Mouse (Mus musculus) urinary bladder, postnatal 36 days (tissue): ENCODE data around the gene Ttc7b.

Experiments used
- DNase-seq, 2 experiments: peaks; one replicate each; pipeline ENCODE4 v3.0.0; 2022; ENCODE audit warnings: low spot score in 2 of 2, mixed read lengths in 1 of 2

Ttc7b gene

DNA sequence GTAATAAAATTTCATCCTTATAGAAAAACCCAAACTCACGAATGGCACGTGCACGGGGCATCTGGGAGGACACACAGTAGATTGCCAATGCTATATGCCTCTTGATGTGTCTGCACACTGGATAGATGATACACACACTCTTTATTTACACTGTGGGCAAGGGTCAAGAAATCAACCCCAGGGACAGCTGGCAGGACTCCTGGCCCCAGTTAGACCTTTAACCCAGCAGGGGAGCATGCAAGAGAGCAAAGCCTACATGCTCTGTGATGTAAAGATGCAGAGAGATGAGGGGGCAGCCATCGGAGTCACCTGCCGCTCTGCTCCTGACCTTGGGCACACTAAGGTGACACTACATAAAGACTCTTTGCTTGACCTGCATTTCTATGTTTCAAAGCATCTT lies 32.3 kb downstream of the Ttc7b start:
- no peak for DNase-seq

DNA sequence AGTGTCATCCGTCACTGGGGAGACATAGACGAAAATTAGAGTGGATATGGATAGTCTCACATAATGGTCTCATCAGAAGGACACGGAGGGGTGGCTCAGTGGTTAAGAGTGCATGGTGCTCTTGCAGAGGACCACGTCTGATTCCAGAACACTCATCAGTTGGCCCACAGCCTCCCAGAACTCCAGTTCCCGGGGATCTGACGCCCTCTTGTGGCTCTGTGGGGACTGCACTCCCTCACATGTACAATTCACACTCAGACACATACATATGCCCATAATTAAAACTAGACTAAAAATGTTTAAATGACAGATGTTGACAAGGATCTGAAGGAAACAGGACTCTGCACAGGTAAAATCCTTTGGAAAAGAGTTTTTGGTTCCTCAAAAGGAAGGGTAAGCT lies 34.4 kb downstream of the Ttc7b start:
- DNase-seq, result no peak

DNA sequence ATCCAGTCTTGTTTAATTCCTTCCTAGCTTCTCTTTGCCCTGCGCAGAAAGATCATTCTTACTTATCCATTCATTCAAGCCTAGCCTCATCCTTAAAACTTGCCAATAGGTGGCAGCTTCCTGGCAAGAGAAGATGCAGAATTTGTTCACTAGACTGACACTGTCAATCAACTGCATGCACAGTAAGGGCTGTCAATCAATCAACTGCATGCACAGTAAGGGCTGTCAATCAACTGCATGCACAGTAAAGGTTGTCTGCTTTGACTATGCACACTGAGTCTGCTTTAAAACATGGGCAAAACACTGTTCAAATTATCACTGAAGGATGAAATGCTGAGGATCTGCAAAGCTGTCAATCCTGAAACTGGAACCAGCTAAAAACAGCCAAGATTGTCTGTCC lies 37.6 kb downstream of the Ttc7b start:
- no peak for DNase-seq

DNA sequence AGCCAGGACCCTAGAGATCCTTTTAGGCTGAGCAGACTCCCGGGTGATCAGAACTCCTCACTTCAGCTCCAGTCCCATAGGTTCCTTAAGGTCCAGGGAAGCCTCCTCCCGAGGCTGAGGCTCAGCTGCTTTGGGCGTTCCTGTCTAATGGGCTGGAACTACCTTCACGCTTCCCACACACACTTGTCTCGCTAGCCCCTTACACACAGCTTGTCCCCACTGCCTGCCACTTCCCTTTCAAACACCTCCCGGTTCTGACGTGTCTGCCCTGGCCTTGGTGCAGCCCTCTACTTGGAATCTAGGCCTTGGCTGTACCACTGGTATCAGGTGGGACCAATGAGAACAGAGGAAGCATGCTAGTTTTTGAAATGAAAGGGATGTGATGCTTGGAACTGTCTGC lies 38.4 kb downstream of the Ttc7b start:
- no peak for DNase-seq

DNA sequence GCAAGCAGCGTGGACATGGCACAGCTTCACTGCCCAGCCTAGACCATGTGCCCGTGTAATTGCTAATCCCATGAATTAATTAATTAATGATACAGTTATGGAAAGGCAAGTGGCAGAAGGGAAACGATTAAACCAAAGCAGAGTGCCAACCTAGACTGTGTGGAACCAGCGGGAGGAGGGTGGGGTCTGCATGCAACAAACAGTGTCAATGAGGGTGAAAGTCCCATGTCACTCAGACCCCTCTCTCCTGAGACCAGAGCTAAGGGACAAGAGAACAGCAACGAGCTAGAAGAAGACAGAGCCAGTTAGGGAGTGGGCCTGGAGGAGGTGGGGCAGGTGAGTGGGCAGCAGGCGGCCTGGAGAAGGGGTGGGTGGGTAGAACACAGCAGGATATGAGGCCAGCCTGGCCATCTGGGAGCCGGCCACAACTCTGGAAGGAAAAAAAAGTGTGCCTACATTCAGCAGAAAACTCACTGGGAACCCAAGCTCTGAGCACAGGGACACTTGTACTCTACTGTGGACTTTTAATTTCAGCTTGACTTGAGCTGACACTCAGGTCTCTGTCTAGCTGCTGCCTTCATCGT lies 39.1 kb downstream of the Ttc7b start:
- no peak for DNase-seq

DNA sequence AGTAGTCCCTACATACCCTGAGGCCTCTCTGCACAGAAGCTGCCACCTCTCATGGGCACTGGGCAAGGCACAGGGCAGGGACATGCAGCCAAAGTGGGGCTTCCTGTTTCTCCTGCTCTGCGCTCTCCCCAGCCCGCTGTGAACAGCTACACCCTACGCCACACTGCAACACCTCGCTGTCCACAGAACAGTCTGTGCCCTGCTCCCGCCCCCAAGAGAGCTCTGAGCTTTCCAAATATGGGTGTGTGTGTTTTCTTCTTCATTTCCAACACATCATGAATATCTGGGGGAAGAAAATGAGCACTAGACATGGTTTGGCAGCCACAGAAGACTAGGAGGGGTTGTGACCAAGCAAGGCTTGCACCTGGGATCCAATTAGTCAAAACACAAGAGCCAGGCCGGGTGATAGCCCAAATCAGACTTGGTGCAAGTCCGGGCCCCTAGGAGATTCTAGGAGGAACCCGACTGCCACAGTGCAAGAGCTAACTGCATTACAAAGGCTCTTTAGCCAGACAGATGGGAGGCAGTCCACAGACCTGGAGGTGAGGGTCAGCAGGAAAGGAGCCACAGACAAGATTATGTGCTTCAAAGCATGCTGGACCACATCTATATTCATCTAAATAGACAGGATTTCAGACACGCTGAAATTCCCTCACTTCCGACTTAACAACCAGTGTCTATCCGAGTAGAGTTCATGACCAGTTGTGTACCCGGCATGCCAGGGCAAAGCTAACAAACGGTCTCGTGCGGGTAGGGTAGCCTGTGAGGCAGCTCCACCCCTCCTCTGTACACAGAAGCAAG lies 39.8 kb downstream of the Ttc7b start:
- peak in 1 of 2 experiments; percentile 32 for DNase-seq

DNA sequence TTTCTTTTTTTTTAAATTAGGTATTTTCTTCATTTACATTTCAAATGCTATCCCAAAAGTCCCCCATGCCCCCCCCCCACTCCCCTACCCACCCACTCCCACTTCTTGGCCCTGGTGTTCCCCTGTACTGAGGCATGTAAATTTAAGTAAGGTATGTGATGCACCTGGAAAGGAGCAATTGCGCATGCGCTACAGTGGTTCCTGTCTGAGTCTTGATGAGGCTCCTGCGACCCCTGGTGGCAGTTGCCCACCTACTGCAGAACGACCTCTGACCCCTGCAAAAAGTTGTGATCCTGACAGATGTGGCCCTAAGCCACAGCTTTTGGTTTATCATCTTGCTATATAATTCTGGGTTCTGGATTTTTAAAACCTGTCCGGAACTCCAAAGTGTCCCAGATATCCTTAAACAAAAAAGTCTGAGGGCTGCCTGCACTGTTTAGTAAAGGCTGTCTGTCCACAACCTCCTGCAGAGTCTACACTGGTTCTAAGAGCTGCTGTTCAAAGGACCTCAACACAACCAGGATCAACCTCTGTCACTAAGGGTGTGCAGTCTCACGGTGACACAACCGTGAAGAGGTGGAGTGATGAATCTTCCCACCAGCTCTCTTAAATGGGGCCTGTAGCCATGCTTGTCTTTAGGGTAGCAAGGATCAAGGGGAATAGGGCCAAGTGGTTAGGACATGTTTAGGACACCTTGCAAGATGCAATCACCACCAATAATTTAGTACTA lies 40.6 kb downstream of the Ttc7b start:
- peak in 1 of 2 experiments; percentile 51 for DNase-seq

DNA sequence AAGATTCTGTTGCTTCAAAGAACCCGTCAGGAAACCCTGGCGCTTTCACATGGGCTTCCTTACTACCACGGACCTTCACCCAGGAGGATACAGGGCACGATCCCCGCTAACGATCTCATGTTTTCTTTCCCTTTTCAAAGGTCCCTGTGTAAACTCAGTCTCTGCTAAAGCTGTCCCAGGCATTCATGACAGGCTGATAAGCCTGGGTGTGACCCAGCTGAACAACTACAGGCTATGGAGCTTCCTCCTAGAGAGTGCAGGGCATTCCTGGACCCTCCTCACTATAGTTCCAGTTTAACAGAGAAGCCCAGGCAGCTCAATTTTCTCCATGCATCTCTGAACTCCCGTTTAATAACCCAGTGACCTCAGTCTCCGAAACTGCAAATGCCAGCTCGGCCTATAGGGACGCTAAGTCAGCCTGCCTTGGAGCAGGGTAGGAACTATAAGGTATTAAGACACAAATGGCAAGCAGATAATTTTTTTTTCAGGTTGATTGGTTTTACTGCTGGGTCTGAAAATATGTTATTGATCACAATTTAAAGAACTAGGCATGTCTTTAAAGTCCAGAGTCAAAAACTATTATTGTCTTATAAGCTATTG lies 41.3 kb downstream of the Ttc7b start:
- DNase-seq, result no peak

DNA sequence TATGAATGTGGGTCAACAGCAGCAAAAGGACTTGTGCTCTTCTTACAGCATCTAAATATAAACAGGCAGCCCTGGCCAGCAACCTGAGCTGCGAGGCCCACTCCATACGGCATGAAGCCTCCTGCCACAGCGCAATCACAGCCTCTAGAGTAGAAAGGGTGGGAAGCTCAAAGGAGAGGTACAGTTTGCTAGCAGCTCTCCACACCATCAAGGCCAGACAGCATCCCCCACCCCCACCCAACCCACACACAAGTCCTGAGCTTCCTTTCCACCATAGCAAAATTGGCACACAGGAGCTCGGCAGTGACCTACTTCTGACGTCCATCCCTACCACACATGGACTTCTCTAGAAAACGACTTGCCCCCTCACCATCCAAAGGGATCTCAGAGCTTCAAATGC lies 42.0 kb downstream of the Ttc7b start:
- no peak for DNase-seq

DNA sequence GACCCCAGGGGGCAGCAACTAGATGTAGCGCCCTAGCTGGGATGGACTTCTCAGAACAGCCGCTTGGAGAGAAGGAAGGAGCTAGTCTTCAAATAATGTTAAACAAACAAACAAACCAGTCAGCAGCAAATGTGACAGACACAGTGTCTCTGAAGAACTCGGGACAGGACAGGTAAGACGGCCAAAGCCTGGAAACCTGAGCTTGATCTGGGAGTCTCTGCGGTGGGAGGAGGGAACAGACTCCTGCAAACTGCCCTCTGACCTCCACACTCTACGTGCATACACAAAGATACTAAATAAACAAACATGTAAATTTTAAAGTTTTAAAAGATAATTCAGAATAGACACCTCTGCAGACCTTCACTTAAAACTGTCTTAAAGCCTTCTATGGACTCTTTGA lies 42.5 kb downstream of the Ttc7b start:
- DNase-seq, result no peak

DNA sequence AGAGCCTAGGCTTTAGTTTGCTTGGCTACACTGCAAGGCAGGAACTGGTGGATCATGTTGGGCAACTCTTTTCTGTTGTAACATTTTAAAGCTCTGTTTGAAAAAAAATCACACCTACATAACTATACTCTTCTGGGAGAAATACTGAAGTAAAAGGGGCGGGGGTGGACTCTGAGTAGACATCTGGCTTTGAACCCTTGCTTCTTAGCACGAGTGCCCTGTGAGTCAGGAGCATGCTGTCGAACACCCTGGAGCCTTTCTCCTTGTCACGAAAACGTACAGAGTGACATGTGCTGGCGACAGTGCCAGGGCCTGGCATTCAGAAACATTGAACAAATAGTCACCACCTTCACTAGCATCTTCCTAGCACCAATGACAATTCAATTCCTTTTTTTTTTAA lies 43.2 kb downstream of the Ttc7b start:
- no peak for DNase-seq

DNA sequence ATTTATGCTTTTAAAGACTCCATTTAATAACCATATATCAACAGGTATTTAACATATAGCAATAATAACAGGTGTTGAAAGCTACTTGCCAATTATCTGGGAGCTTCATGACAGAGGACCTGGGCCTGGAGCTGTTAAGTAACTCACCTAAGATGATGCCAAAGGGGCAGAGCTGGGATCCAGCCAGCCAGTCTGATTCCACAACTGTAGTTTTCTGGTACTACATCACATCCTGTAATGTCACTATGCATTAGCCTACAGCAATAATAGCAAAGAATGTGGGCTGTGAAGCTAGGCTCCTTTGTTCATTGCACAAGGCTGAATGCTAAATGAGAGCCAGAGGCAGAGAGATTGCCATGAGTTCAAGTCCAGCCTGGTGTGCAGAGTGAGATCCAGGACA lies 44.3 kb downstream of the Ttc7b start:
- no peak for DNase-seq

DNA sequence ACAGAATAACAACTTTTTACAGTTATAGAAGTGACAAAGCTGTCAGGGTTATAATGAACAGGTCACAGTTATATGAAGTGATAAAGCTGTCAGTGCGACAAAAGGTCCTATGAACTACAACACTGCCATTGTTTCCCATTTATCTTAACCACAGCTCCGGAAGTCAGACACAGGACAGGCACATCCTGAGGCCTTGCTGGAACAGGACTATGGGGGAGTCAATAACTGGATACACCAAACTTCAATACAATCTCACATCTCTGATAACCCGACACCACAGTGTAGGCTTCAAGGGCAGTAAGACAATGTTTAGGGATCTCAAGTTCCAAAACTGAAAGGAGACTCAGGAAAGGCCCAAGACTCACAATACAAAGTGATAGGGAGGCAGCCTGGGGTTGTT lies 45.1 kb downstream of the Ttc7b start:
- DNase-seq, result no peak

DNA sequence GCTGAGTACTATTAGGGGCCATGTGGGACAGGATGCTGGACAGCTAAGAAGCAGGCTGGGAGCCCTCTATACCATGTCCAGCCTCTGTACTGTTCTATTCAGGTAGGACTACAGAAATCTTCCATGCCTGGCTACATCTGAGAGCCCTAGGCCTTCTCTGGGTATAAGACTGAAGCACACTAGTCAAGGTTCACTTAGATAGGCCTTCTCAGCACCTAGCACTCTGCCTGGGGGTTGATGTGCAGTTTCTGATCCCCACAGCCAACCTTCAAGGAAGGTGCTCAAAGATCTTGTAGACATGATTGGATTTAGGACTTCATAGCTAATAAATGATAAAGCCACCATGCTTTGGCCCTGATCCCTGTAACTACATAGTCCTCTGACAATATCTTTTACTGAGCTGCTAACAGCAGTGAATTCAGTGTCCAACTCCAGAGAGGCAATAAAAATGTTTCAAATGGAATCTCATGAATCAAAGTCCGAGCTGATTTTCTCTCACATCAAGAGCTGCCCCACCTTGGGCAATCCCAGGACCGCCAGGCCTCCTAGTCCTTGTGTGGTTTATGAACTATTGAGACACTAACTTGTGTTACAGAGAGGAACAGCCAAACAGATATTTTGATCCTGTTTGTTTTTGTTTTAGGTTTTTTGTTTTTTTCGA lies 45.8 kb downstream of the Ttc7b start:
- no peak for DNase-seq

DNA sequence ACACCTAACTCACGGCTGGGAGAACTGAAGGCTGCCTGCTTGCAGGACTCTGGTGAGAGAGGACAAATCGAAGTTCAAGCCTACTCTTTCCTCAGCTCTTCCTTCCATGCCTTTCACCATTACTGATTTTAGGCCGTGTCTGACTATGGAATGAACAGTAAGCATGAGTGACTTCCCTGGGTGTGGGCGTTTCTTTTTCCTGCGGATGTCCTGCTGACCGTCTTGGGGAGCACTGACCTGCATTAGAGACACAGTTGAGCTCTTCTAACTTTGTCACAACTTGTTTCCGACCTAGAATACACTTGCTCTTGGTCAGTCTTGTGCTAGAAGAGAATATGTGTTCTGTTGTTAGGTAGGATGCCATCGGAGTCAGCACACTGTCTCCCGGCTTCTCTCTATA lies 50.3 kb downstream of the Ttc7b start:
- DNase-seq, result no peak

DNA sequence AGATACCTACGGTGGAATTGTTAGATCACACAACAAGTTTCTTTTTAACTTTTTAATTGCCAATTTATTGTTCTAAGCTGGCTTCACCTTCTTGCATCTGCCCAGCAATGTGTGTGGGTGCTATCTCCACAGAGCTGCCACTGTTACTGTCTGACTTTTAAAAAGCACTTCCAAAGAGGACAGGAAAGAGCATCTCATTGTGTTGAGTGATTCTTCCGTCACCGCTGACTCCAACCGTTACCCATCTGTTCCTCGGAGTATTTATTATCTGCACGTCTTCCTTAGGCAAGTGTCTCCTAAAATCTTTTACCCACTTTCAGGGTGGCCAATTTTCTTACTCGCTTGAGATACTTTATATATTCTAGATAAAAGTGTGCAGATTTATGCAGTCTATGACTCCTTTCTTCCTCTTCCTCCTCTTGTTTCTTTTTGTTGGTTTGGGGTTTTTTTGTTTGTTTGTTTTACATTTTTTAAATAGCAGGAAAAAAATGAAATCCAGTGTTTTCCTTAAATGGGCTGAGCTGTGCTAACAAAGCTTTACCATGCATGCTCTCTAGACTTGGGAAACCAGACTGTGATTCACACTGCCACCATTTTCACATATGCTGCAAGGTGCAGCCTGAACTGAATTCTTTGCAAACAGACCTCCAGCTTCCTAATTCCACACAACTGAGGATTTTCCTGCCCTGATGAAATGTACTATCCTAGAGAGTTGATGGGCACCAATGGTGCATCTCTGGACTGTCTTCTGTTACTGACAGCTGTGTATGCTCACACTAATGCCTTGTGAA lies 50.9 kb downstream of the Ttc7b start:
- DNase-seq, result no peak

DNA sequence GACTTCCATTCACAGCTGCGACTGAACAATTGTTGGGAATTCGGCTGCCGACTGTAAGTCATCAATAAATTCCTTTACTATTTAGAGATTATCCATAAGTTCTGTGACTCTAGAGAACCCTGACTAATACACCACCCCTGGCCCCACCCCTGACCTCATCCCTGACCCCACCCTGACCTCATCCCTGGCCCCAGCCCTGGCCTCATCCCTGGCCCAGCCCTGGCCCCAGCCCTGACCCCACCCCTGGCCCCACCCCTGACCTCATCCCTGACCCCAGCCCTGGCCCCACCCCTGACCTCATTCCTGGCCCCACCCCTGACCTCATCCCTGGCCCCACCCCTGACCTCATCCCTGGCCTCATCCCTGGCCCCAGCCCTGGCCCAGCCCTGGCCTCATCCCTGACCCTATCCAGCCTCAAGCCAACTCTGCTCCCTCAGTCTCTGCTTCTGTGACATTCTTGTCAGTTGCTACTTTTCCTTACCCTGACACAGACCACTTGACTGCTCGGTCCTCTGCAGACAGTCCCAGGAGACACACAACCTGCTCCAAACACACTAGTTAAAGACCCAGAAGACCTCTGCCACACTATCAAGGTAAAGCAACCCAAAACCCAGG lies 55.4 kb downstream of the Ttc7b start:
- no peak for DNase-seq

DNA sequence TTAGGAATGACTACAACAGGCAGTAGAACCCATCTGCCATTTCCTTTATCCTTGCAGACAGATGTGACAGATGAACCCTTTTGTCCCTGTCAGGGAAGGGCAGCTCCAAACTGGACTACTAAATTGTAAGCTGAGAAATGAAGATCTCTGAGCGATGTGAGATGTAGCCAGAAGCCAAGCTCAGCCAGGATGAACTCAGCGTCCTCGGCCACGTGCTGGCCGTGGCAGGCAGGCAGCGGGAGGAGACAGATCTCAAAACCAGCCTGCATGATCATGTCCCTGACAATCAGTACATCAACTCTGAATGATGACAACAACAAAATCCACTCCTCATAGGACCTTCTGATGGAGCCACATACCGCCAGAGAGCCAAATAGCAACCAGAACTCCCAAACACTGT lies 62.9 kb downstream of the Ttc7b start:
- DNase-seq, result no peak

DNA sequence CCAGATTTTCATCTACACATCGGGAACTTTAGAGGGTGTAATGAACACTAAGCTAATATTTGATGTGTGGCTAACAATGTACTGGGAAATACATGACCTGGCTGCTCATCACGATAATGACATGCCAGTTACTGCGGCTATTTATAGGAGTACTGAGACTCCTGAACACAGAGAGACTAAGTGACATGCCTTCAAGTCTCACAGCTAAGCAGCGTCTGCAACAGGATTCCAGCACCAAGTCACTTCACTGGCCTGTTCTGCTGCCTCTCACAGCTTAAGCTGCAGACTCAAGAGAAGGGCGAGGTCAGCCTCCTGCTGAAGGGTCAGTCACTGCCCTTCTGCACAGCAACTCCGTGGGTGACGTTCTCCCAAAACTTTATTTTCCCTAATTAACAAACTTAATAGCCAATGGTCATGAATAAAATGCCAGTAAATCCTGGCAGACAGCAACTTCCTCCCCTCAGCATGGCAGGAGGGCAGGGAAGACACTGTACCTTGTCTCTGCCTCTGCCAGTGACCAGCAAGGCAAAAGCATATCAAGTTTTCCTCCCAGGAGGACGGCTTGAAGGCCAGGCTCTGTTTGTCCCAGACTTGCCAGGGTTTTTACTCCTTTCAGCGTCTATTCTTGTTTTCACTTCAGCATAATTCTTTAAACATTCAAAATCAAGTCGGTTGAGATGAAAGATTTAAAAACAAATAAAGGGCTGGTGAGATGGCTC lies 64.2 kb downstream of the Ttc7b start:
- DNase-seq, result no peak

DNA sequence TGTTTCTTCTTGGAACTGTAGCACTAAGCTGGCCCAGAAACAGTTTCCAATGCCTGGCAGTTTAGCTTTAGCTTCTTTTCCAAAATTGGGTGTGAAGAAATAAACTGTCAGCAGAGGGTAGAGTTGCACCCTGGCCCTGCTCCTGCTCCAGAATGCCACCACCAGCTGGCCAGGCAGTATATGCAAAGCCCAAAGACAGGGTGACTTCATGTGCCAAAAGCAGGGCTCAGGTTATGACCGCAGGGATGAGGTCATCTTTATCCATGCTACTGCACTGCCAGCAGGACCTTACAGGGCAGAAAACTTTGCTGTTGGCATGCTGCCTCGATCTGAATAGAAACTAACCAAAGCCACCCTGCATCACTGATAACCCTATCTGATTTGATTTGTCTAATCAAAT lies 65.2 kb downstream of the Ttc7b start:
- DNase-seq, result peak in 1 of 2 experiments; percentile 13
